Mouse (Mus musculus): ENCODE measurements around the gene Rptor. TPM values are rescaled to one million over a fixed set of nuclear protein-coding genes. Genes with fewer than 3 reads are reported as not detected.
A peak's percentile ranks its signal among the peaks of the same experiment; 100 is the strongest.

The Rptor gene
- polyA plus RNA-seq, 1 experiment from 2014 or later, result 19.2 TPM

GRCm38 (mm10) chr11:119913291-119913934, 310.7 kb downstream of the Rptor start, which contains the start of gene Chmp6:
Gene Chmp6, plus strand, starts transcription at chr11:119913441.
- peak within 1 kb of the TSS; percentile 84 for H3K9ac ChIP-seq (ENCODE audit: low read length)
- peak within 1 kb of the TSS; percentile 90 for H3K4me2 ChIP-seq (ENCODE audit: low read depth, low read length, severe bottlenecking)
- H3K4me3 ChIP-seq (ENCODE audit: low read depth, low read length), result peak within 1 kb of the TSS; percentile 91
- H3K27ac ChIP-seq (ENCODE audit: low read depth, low read length), result peak within 1 kb of the TSS; percentile 26
- no peaks in the 10 kb centered on the region for H3K9me3 ChIP-seq (ENCODE audit: control insufficient read depth, low read length)
- no peaks in the 10 kb centered on the region for H3K27me3 ChIP-seq (ENCODE audit: control insufficient read depth, insufficient read depth, low read length)
- peak; percentile 92 for DNase-seq (ENCODE audit: low spot score)
- H3K4me1 ChIP-seq (replicated peaks; ENCODE audit: control insufficient read depth, insufficient read depth, low read length), result peaks cover 12% of the 10 kb centered on the region
- under 1% methylated on average over 44 of the region's 48 CpGs for WGBS
- peak; percentile 79 for ATAC-seq (replicated peaks; ENCODE audit: low FRiP score)
- peaks cover 5% of the 10 kb centered on the region; the same call in 1 of the 2 replicates for H3K36me3 ChIP-seq (ENCODE audit: control insufficient read depth, insufficient read depth, low read length)

GRCm38 (mm10) chr11:119913935-119914314, 311.2 kb downstream of the Rptor start:
- Histone ChIP-seq H3K27ac (ENCODE audit: low read depth, low read length) (peak overlapping the region; percentile 26), H3K27me3 (ENCODE audit: control insufficient read depth, insufficient read depth, low read length) (no peaks in the 10 kb centered on the region), H3K4me2 (ENCODE audit: low read depth, low read length, severe bottlenecking) (peak overlapping the region; percentile 90), H3K36me3 (ENCODE audit: control insufficient read depth, insufficient read depth, low read length) (peaks cover 5% of the 10 kb centered on the region; the same call in 1 of the 2 replicates), H3K9ac (ENCODE audit: low read length) (peak overlapping the region; percentile 84), H3K9me3 (ENCODE audit: control insufficient read depth, low read length) (no peaks in the 10 kb centered on the region), H3K4me1 (replicated peaks; ENCODE audit: control insufficient read depth, insufficient read depth, low read length) (peaks cover 12% of the 10 kb centered on the region), H3K4me3 (ENCODE audit: low read depth, low read length) (peak overlapping the region; percentile 91)
- ATAC-seq (replicated peaks; ENCODE audit: low FRiP score) (no peak; the same call in 1 of the 2 replicates), DNase-seq (ENCODE audit: low spot score) (no peak)
- 1% methylated on average over 26 of the region's 26 CpGs for WGBS

GRCm38 (mm10) chr11:119914381-119914780, 311.7 kb downstream of the Rptor start:
- Histone ChIP-seq H3K27me3 (ENCODE audit: control insufficient read depth, insufficient read depth, low read length) (no peaks in the 10 kb centered on the region), H3K36me3 (ENCODE audit: control insufficient read depth, insufficient read depth, low read length) (peaks cover 5% of the 10 kb centered on the region; the same call in 1 of the 2 replicates), H3K27ac (ENCODE audit: low read depth, low read length) (no peak overlapping the region), H3K4me3 (ENCODE audit: low read depth, low read length) (peak overlapping the region; percentile 91), H3K4me1 (replicated peaks; ENCODE audit: control insufficient read depth, insufficient read depth, low read length) (peaks cover 12% of the 10 kb centered on the region), H3K4me2 (ENCODE audit: low read depth, low read length, severe bottlenecking) (peak overlapping the region; percentile 90), H3K9me3 (ENCODE audit: control insufficient read depth, low read length) (no peaks in the 10 kb centered on the region), H3K9ac (ENCODE audit: low read length) (peak overlapping the region; percentile 84)
- DNase-seq (ENCODE audit: low spot score), result no peak
- 21% methylated on average over 4 of the region's 4 CpGs for WGBS
- no peak for ATAC-seq (replicated peaks; ENCODE audit: low FRiP score)

GRCm38 (mm10) chr11:119915666-119916065, 313.0 kb downstream of the Rptor start:
- no peak overlapping the region for H3K4me3 ChIP-seq (ENCODE audit: low read depth, low read length)

GRCm38 (mm10) chr11:119916102-119916790, 313.5 kb downstream of the Rptor start:
- H3K9ac ChIP-seq (ENCODE audit: low read length), result no peak overlapping the region
- 93% methylated on average over 15 of the region's 15 CpGs for WGBS
- no peak overlapping the region for H3K27ac ChIP-seq (ENCODE audit: low read depth, low read length)
- H3K36me3 ChIP-seq (ENCODE audit: control insufficient read depth, insufficient read depth, low read length), result peaks cover 5% of the 10 kb centered on the region; the same call in 1 of the 2 replicates
- no peak overlapping the region for H3K4me2 ChIP-seq (ENCODE audit: low read depth, low read length, severe bottlenecking)
- ATAC-seq (replicated peaks; ENCODE audit: low FRiP score) (no peak), DNase-seq (ENCODE audit: low spot score) (no peak)
- no peaks in the 10 kb centered on the region for H3K9me3 ChIP-seq (ENCODE audit: control insufficient read depth, low read length)
- no peak overlapping the region for H3K4me3 ChIP-seq (ENCODE audit: low read depth, low read length)
- H3K27me3 ChIP-seq (ENCODE audit: control insufficient read depth, insufficient read depth, low read length), result no peaks in the 10 kb centered on the region
- peaks cover 12% of the 10 kb centered on the region for H3K4me1 ChIP-seq (replicated peaks; ENCODE audit: control insufficient read depth, insufficient read depth, low read length)

More at GRCm38 (mm10) chr11:119915666-119916065, 313.0 kb downstream of the Rptor start:
- Histone ChIP-seq H3K27ac (ENCODE audit: low read depth, low read length) (no peak overlapping the region), H3K4me1 (replicated peaks; ENCODE audit: control insufficient read depth, insufficient read depth, low read length) (peaks cover 12% of the 10 kb centered on the region), H3K9ac (ENCODE audit: low read length) (no peak overlapping the region), H3K4me2 (ENCODE audit: low read depth, low read length, severe bottlenecking) (no peak overlapping the region), H3K36me3 (ENCODE audit: control insufficient read depth, insufficient read depth, low read length) (peaks cover 5% of the 10 kb centered on the region; the same call in 1 of the 2 replicates), H3K27me3 (ENCODE audit: control insufficient read depth, insufficient read depth, low read length) (no peaks in the 10 kb centered on the region), H3K9me3 (ENCODE audit: control insufficient read depth, low read length) (no peaks in the 10 kb centered on the region)
- ATAC-seq (replicated peaks; ENCODE audit: low FRiP score), result no peak
- no peak for DNase-seq (ENCODE audit: low spot score)
- 87% methylated on average over 9 of the region's 9 CpGs for WGBS

- peaks cover 5% of the 10 kb centered on the region; the same call in 1 of the 2 replicates for H3K36me3 ChIP-seq (ENCODE audit: control insufficient read depth, insufficient read depth, low read length)
- H3K9ac ChIP-seq (ENCODE audit: low read length), result no peak overlapping the region
- peaks cover 12% of the 10 kb centered on the region for H3K4me1 ChIP-seq (replicated peaks; ENCODE audit: control insufficient read depth, insufficient read depth, low read length)
- H3K4me3 ChIP-seq (ENCODE audit: low read depth, low read length), result no peak overlapping the region
- H3K27ac ChIP-seq (ENCODE audit: low read depth, low read length), result no peak overlapping the region
- no peaks in the 10 kb centered on the region for H3K9me3 ChIP-seq (ENCODE audit: control insufficient read depth, low read length)
- WGBS, result 93% methylated on average over 21 of the region's 21 CpGs
- ATAC-seq (replicated peaks; ENCODE audit: low FRiP score), result no peak
- H3K27me3 ChIP-seq (ENCODE audit: control insufficient read depth, insufficient read depth, low read length), result no peaks in the 10 kb centered on the region
- DNase-seq (ENCODE audit: low spot score), result no peak
- H3K4me2 ChIP-seq (ENCODE audit: low read depth, low read length, severe bottlenecking), result no peak overlapping the region
Observed at GRCm38 (mm10) chr11:119916834-119917469, 314.2 kb downstream of the Rptor start.

- H3K9me3 ChIP-seq (ENCODE audit: control insufficient read depth, low read length), result no peaks in the 10 kb centered on the region
- no peak overlapping the region for H3K9ac ChIP-seq (ENCODE audit: low read length)
- no peak overlapping the region for H3K4me3 ChIP-seq (ENCODE audit: low read depth, low read length)
- H3K27ac ChIP-seq (ENCODE audit: low read depth, low read length), result no peak overlapping the region
- H3K27me3 ChIP-seq (ENCODE audit: control insufficient read depth, insufficient read depth, low read length), result no peaks in the 10 kb centered on the region
- DNase-seq (ENCODE audit: low spot score) (no peak), ATAC-seq (replicated peaks; ENCODE audit: low FRiP score) (no peak)
- peaks cover 5% of the 10 kb centered on the region; the same call in 1 of the 2 replicates for H3K36me3 ChIP-seq (ENCODE audit: control insufficient read depth, insufficient read depth, low read length)
- H3K4me1 ChIP-seq (replicated peaks; ENCODE audit: control insufficient read depth, insufficient read depth, low read length), result peaks cover 9% of the 10 kb centered on the region
- 81% methylated on average over 7 of the region's 7 CpGs for WGBS
- H3K4me2 ChIP-seq (ENCODE audit: low read depth, low read length, severe bottlenecking), result no peak overlapping the region
Observed at GRCm38 (mm10) chr11:119918521-119918920, 315.8 kb downstream of the Rptor start.

- DNase-seq (ENCODE audit: low spot score) (no peak), ATAC-seq (replicated peaks; ENCODE audit: low FRiP score) (no peak)
- WGBS, result 95% methylated on average over 4 of the region's 4 CpGs
- Histone ChIP-seq H3K27ac (ENCODE audit: low read depth, low read length) (no peak overlapping the region), H3K9me3 (ENCODE audit: control insufficient read depth, low read length) (no peaks in the 10 kb centered on the region), H3K4me1 (replicated peaks; ENCODE audit: control insufficient read depth, insufficient read depth, low read length) (peaks cover 6% of the 10 kb centered on the region), H3K9ac (ENCODE audit: low read length) (no peak overlapping the region), H3K4me2 (ENCODE audit: low read depth, low read length, severe bottlenecking) (no peak overlapping the region), H3K27me3 (ENCODE audit: control insufficient read depth, insufficient read depth, low read length) (no peaks in the 10 kb centered on the region), H3K36me3 (ENCODE audit: control insufficient read depth, insufficient read depth, low read length) (peaks cover 5% of the 10 kb centered on the region; the same call in 1 of the 2 replicates), H3K4me3 (ENCODE audit: low read depth, low read length) (no peak overlapping the region)
Observed at GRCm38 (mm10) chr11:119919432-119919831, 316.7 kb downstream of the Rptor start.

Measured in forebrain, embryonic 11.5 days (tissue).